Mouse (Mus musculus): Measurements from ENCODE around the gene Ctnna3. TPM values are rescaled to one million over a fixed set of nuclear protein-coding genes. Genes with fewer than 3 reads are reported as not detected.
"Not testable (repeated sequence)": the region's sequence is repeated elsewhere in the genome, so short reads cannot be mapped to it uniquely, and the experiment has no call there.

Ctnna3 gene
- total and polyA plus RNA-seq, 2 experiments = 0.09 TPM; not detected in 1

GRCm38 (mm10) chr10:64671469-64671868 is 1241.6 kb downstream of the Ctnna3 start:
- H3K36me3 ChIP-seq (ENCODE audit: control insufficient read depth, insufficient read depth, low read length) = no peaks in the 10 kb centered on the region
- no peak for TF ChIP-seq POLR2A (IDR thresholded peaks at IDR 0.05; ENCODE audit: extremely low read depth, insufficient read depth, low read length)
- no peak for TF ChIP-seq CTCF (IDR thresholded peaks at IDR 0.05; ENCODE audit: low read depth, low read length)
- no peaks in the 10 kb centered on the region for H3K79me2 ChIP-seq (ENCODE audit: control insufficient read depth, insufficient read depth, low read length)
- H3K27me3 ChIP-seq (ENCODE audit: control insufficient read depth, insufficient read depth, low read length) = no peaks in the 10 kb centered on the region
- no peak overlapping the region for H3K27ac ChIP-seq (replicated peaks; ENCODE audit: insufficient read depth, low read depth, low read length)
- H3K4me3 ChIP-seq (ENCODE audit: insufficient read depth, low read depth, low read length) = no peak overlapping the region
- WGBS = 60% methylated on average over 2 of the region's 2 CpGs
- H3K4me1 ChIP-seq (ENCODE audit: control insufficient read depth, insufficient read depth, low read length) = no peaks in the 10 kb centered on the region
- no peak for DNase-seq (ENCODE audit: extremely low read depth, low read depth, low spot score)
- H3K9ac ChIP-seq (ENCODE audit: low read depth, low read length) = no peak overlapping the region

GRCm38 (mm10) chr10:64675796-64676195 is 1245.9 kb downstream of the Ctnna3 start:
- Histone ChIP-seq H3K9ac (ENCODE audit: low read depth, low read length) (no peak overlapping the region), H3K27ac (replicated peaks; ENCODE audit: insufficient read depth, low read depth, low read length) (no peak overlapping the region), H3K4me1 (ENCODE audit: control insufficient read depth, insufficient read depth, low read length) (no peaks in the 10 kb centered on the region), H3K79me2 (ENCODE audit: control insufficient read depth, insufficient read depth, low read length) (no peaks in the 10 kb centered on the region), H3K27me3 (ENCODE audit: control insufficient read depth, insufficient read depth, low read length) (no peaks in the 10 kb centered on the region), H3K36me3 (ENCODE audit: control insufficient read depth, insufficient read depth, low read length) (no peaks in the 10 kb centered on the region), H3K4me3 (ENCODE audit: insufficient read depth, low read depth, low read length) (no peak overlapping the region)
- no peak for TF ChIP-seq POLR2A (IDR thresholded peaks at IDR 0.05; ENCODE audit: extremely low read depth, insufficient read depth, low read length)
- TF ChIP-seq CTCF (IDR thresholded peaks at IDR 0.05; ENCODE audit: low read depth, low read length) = no peak
- WGBS = 89% methylated on average over 3 of the region's 3 CpGs
- DNase-seq (ENCODE audit: extremely low read depth, low read depth, low spot score) = no peak

GRCm38 (mm10) chr10:64710017-64710416 is 1280.1 kb downstream of the Ctnna3 start:
- no peak for DNase-seq (ENCODE audit: extremely low read depth, low read depth, low spot score)
- no peak overlapping the region for H3K9ac ChIP-seq (ENCODE audit: low read depth, low read length)
- no peak overlapping the region for H3K4me3 ChIP-seq (ENCODE audit: insufficient read depth, low read depth, low read length)
- 74% methylated on average over 2 of the region's 2 CpGs for WGBS
- no peak for TF ChIP-seq POLR2A (IDR thresholded peaks at IDR 0.05; ENCODE audit: extremely low read depth, insufficient read depth, low read length)
- TF ChIP-seq CTCF (IDR thresholded peaks at IDR 0.05; ENCODE audit: low read depth, low read length) = no peak
- H3K4me1 ChIP-seq (ENCODE audit: control insufficient read depth, insufficient read depth, low read length) = no peaks in the 10 kb centered on the region
- H3K27ac ChIP-seq (replicated peaks; ENCODE audit: insufficient read depth, low read depth, low read length) = no peak overlapping the region
- no peaks in the 10 kb centered on the region for H3K27me3 ChIP-seq (ENCODE audit: control insufficient read depth, insufficient read depth, low read length)
- H3K36me3 ChIP-seq (ENCODE audit: control insufficient read depth, insufficient read depth, low read length) = no peaks in the 10 kb centered on the region
- no peaks in the 10 kb centered on the region for H3K79me2 ChIP-seq (ENCODE audit: control insufficient read depth, insufficient read depth, low read length)

GRCm38 (mm10) chr10:64718036-64718435 is 1288.1 kb downstream of the Ctnna3 start:
- TF ChIP-seq CTCF (IDR thresholded peaks at IDR 0.05; ENCODE audit: low read depth, low read length) (no peak), POLR2A (IDR thresholded peaks at IDR 0.05; ENCODE audit: extremely low read depth, insufficient read depth, low read length) (no peak)
- Histone ChIP-seq H3K36me3 (ENCODE audit: control insufficient read depth, insufficient read depth, low read length) (no peaks in the 10 kb centered on the region), H3K79me2 (ENCODE audit: control insufficient read depth, insufficient read depth, low read length) (no peaks in the 10 kb centered on the region), H3K27ac (replicated peaks; ENCODE audit: insufficient read depth, low read depth, low read length) (no peak overlapping the region), H3K9ac (ENCODE audit: low read depth, low read length) (no peak overlapping the region), H3K4me1 (ENCODE audit: control insufficient read depth, insufficient read depth, low read length) (no peaks in the 10 kb centered on the region), H3K4me3 (ENCODE audit: insufficient read depth, low read depth, low read length) (no peak overlapping the region), H3K27me3 (ENCODE audit: control insufficient read depth, insufficient read depth, low read length) (no peaks in the 10 kb centered on the region)
- no peak for DNase-seq (ENCODE audit: extremely low read depth, low read depth, low spot score)
- 75% methylated on average over 9 of the region's 9 CpGs for WGBS

GRCm38 (mm10) chr10:64735692-64736091 is 1305.8 kb downstream of the Ctnna3 start:
- H3K9ac ChIP-seq (ENCODE audit: low read depth, low read length) = no peak overlapping the region
- no peaks in the 10 kb centered on the region for H3K36me3 ChIP-seq (ENCODE audit: control insufficient read depth, insufficient read depth, low read length)
- no peaks in the 10 kb centered on the region; the same call in 1 of the 2 replicates for H3K27me3 ChIP-seq (ENCODE audit: control insufficient read depth, insufficient read depth, low read length)
- no peak for DNase-seq (ENCODE audit: extremely low read depth, low read depth, low spot score)
- no peaks in the 10 kb centered on the region for H3K4me1 ChIP-seq (ENCODE audit: control insufficient read depth, insufficient read depth, low read length)
- no peak overlapping the region for H3K4me3 ChIP-seq (ENCODE audit: insufficient read depth, low read depth, low read length)
- H3K27ac ChIP-seq (replicated peaks; ENCODE audit: insufficient read depth, low read depth, low read length) = no peak overlapping the region
- H3K79me2 ChIP-seq (ENCODE audit: control insufficient read depth, insufficient read depth, low read length) = no peaks in the 10 kb centered on the region
- WGBS = 42% methylated on average over 2 of the region's 2 CpGs
- TF ChIP-seq CTCF (IDR thresholded peaks at IDR 0.05; ENCODE audit: low read depth, low read length) (no peak), POLR2A (IDR thresholded peaks at IDR 0.05; ENCODE audit: extremely low read depth, insufficient read depth, low read length) (no peak)

GRCm38 (mm10) chr10:64736616-64737015 is 1306.7 kb downstream of the Ctnna3 start:
- no peak overlapping the region for H3K4me3 ChIP-seq (ENCODE audit: insufficient read depth, low read depth, low read length)
- TF ChIP-seq CTCF (IDR thresholded peaks at IDR 0.05; ENCODE audit: low read depth, low read length) (no peak), POLR2A (IDR thresholded peaks at IDR 0.05; ENCODE audit: extremely low read depth, insufficient read depth, low read length) (no peak)
- WGBS = 11% methylated on average over 2 of the region's 2 CpGs
- no peak overlapping the region for H3K27ac ChIP-seq (replicated peaks; ENCODE audit: insufficient read depth, low read depth, low read length)
- no peaks in the 10 kb centered on the region; the same call in 1 of the 2 replicates for H3K27me3 ChIP-seq (ENCODE audit: control insufficient read depth, insufficient read depth, low read length)
- H3K36me3 ChIP-seq (ENCODE audit: control insufficient read depth, insufficient read depth, low read length) = no peaks in the 10 kb centered on the region
- no peak for DNase-seq (ENCODE audit: extremely low read depth, low read depth, low spot score)
- H3K9ac ChIP-seq (ENCODE audit: low read depth, low read length) = no peak overlapping the region
- no peaks in the 10 kb centered on the region for H3K79me2 ChIP-seq (ENCODE audit: control insufficient read depth, insufficient read depth, low read length)
- H3K4me1 ChIP-seq (ENCODE audit: control insufficient read depth, insufficient read depth, low read length) = no peaks in the 10 kb centered on the region

GRCm38 (mm10) chr10:64741721-64742120 is 1311.8 kb downstream of the Ctnna3 start:
- H3K27me3 ChIP-seq (ENCODE audit: control insufficient read depth, insufficient read depth, low read length); DNase-seq (ENCODE audit: extremely low read depth, low read depth, low spot score); H3K4me1 ChIP-seq (ENCODE audit: control insufficient read depth, insufficient read depth, low read length); H3K79me2 ChIP-seq (ENCODE audit: control insufficient read depth, insufficient read depth, low read length); H3K36me3 ChIP-seq (ENCODE audit: control insufficient read depth, insufficient read depth, low read length); H3K27ac ChIP-seq (replicated peaks; ENCODE audit: insufficient read depth, low read depth, low read length); H3K9ac ChIP-seq (ENCODE audit: low read depth, low read length); H3K4me3 ChIP-seq (ENCODE audit: insufficient read depth, low read depth, low read length): not testable (repeated sequence)
- 78% methylated on average over 11 of the region's 11 CpGs for WGBS

GRCm38 (mm10) chr10:64744099-64744498 is 1314.2 kb downstream of the Ctnna3 start:
- WGBS = 48% methylated on average over 3 of the region's 3 CpGs
- H3K27me3 ChIP-seq (ENCODE audit: control insufficient read depth, insufficient read depth, low read length); DNase-seq (ENCODE audit: extremely low read depth, low read depth, low spot score); H3K36me3 ChIP-seq (ENCODE audit: control insufficient read depth, insufficient read depth, low read length); H3K4me1 ChIP-seq (ENCODE audit: control insufficient read depth, insufficient read depth, low read length); H3K27ac ChIP-seq (replicated peaks; ENCODE audit: insufficient read depth, low read depth, low read length); H3K4me3 ChIP-seq (ENCODE audit: insufficient read depth, low read depth, low read length); H3K79me2 ChIP-seq (ENCODE audit: control insufficient read depth, insufficient read depth, low read length); H3K9ac ChIP-seq (ENCODE audit: low read depth, low read length): not testable (repeated sequence)
